17 mouse cellular contexts compared by ENCODE assay signal in genomic region chr1:38446152-38446820, GRCm38 (mm10).
DNase-seq lines count a peak whose midpoint lies in the region; ATAC-seq and TF ChIP-seq lines count a peak whose summit lies in the region.
"Had no signal": no experiment of that assay in that cellular context is flagged by ENCODE, and none has a peak within 500 bp of the region (broad histone marks: within the 10 kb centered on the region; RNA-seq: fewer than 3 reads in every experiment).

No protein-coding gene starts in this region.

- DNase-seq in forebrain, postnatal 0 days: peak; percentile 35
- DNase-seq in forebrain, embryonic 11.5 days (ENCODE audit: low spot score): no peak
- peak; percentile 48 to 66 for DNase-seq in right cerebral cortex, postnatal 10 days (ENCODE audit: low spot score in 2 of 2)
- DNase-seq in right cerebral cortex, postnatal 25 days: no peak
- no peak for DNase-seq in MN1 (ENCODE audit: low spot score)
- no peak for DNase-seq in urinary bladder, postnatal 36 days (ENCODE audit: low spot score in 2 of 2)
- DNase-seq: adrenal gland, postnatal 10 days; cerebellum, postnatal 10 days; gastrocnemius, adult 2 months; kidney, postnatal 10 days; lung, postnatal 4 days; thymus, adult 18-20 months had no signal

- no peaks in the 10 kb centered on the region for H3K9me3 ChIP-seq in forebrain, postnatal 0 days (ENCODE audit: low read length)
- no peaks in the 10 kb centered on the region for H3K9me3 ChIP-seq in forebrain, embryonic 11.5 days (ENCODE audit: control insufficient read depth, low read length)
- no peaks in the 10 kb centered on the region for H3K9me3 ChIP-seq in hindbrain, embryonic 13.5 days
- no peaks in the 10 kb centered on the region for H3K9me3 ChIP-seq in liver, embryonic 15.5 days (replicated peaks)
- H3K9me3 ChIP-seq: midbrain, embryonic 12.5 days had no signal

- H3K4me3 ChIP-seq in forebrain, postnatal 0 days (ENCODE audit: low read depth, low read length): no peak overlapping the region
- no peak overlapping the region for H3K4me3 ChIP-seq in forebrain, embryonic 11.5 days (ENCODE audit: low read depth, low read length)
- H3K4me3 ChIP-seq in hindbrain, embryonic 13.5 days: no peak overlapping the region
- no peak overlapping the region for H3K4me3 ChIP-seq in liver, embryonic 15.5 days (replicated peaks)
- H3K4me3 ChIP-seq: erythroblast, embryonic 14.5 days; gastrocnemius, adult 2 months; midbrain, embryonic 12.5 days had no signal

- WGBS in forebrain, postnatal 0 days: 56% methylated on average over 12 of the region's 12 CpGs
- 87% methylated on average over 12 of the region's 12 CpGs for WGBS in forebrain, embryonic 11.5 days
- WGBS in hindbrain, embryonic 13.5 days: 55% methylated on average over 12 of the region's 12 CpGs
- 59% methylated on average over 12 of the region's 12 CpGs for WGBS in liver, embryonic 15.5 days (ENCODE audit: insufficient replicate concordance)

- no peak for TF ChIP-seq CTCF in forebrain, postnatal 0 days (IDR thresholded peaks at IDR 0.05; ENCODE audit: low read depth)

- no peaks in the 10 kb centered on the region for H3K36me3 ChIP-seq in forebrain, postnatal 0 days (ENCODE audit: insufficient read depth)
- no peaks in the 10 kb centered on the region for H3K36me3 ChIP-seq in forebrain, embryonic 11.5 days (ENCODE audit: control insufficient read depth, insufficient read depth, low read length)
- no peaks in the 10 kb centered on the region for H3K36me3 ChIP-seq in hindbrain, embryonic 13.5 days
- H3K36me3 ChIP-seq in liver, embryonic 15.5 days (replicated peaks): no peaks in the 10 kb centered on the region
- H3K36me3 ChIP-seq: midbrain, embryonic 12.5 days had no signal

- no peaks in the 10 kb centered on the region for H3K27me3 ChIP-seq in forebrain, postnatal 0 days (ENCODE audit: insufficient read depth, low read length)
- no peaks in the 10 kb centered on the region for H3K27me3 ChIP-seq in forebrain, embryonic 11.5 days (ENCODE audit: control insufficient read depth, insufficient read depth, low read length)
- H3K27me3 ChIP-seq in hindbrain, embryonic 13.5 days: no peaks in the 10 kb centered on the region
- no peaks in the 10 kb centered on the region for H3K27me3 ChIP-seq in liver, embryonic 15.5 days
- H3K27me3 ChIP-seq: midbrain, embryonic 12.5 days had no signal

- ATAC-seq in forebrain, postnatal 0 days: peak; percentile 28
- ATAC-seq in forebrain, embryonic 11.5 days (replicated peaks; ENCODE audit: low FRiP score): no peak
- ATAC-seq in hindbrain, embryonic 13.5 days (ENCODE audit: low FRiP score): no peak
- ATAC-seq in liver, embryonic 15.5 days (ENCODE audit: insufficient read depth): peak; percentile 47
- ATAC-seq: intestine, postnatal 0 days had no signal

- H3K4me2 ChIP-seq in forebrain, postnatal 0 days (ENCODE audit: low read depth): no peak overlapping the region
- H3K4me2 ChIP-seq in forebrain, embryonic 11.5 days (ENCODE audit: low read depth, low read length, severe bottlenecking): no peak overlapping the region
- H3K4me2 ChIP-seq in hindbrain, embryonic 13.5 days: no peak overlapping the region
- peak overlapping the region; percentile 8; the same call in 1 of the 2 replicates for H3K4me2 ChIP-seq in liver, embryonic 15.5 days
- H3K4me2 ChIP-seq: midbrain, embryonic 12.5 days had no signal

- H3K9ac ChIP-seq in forebrain, postnatal 0 days: no peak overlapping the region
- H3K9ac ChIP-seq in forebrain, embryonic 11.5 days (ENCODE audit: low read length): no peak overlapping the region
- no peak overlapping the region for H3K9ac ChIP-seq in hindbrain, embryonic 13.5 days
- no peak overlapping the region for H3K9ac ChIP-seq in liver, embryonic 15.5 days
- H3K9ac ChIP-seq: midbrain, embryonic 12.5 days had no signal

- H3K4me1 ChIP-seq in forebrain, postnatal 0 days (ENCODE audit: insufficient read depth): peaks cover 14% of the 10 kb centered on the region
- H3K4me1 ChIP-seq in forebrain, embryonic 11.5 days (replicated peaks; ENCODE audit: control insufficient read depth, insufficient read depth, low read length): peaks cover 13% of the 10 kb centered on the region; the same call in 1 of the 2 replicates
- peaks cover 81% of the 10 kb centered on the region for H3K4me1 ChIP-seq in hindbrain, embryonic 13.5 days (replicated peaks)
- H3K4me1 ChIP-seq in liver, embryonic 15.5 days (replicated peaks): peaks cover 77% of the 10 kb centered on the region

- H3K27ac ChIP-seq in forebrain, postnatal 0 days (ENCODE audit: low read depth, low read length): peak overlapping the region; percentile 35; the same call in 1 of the 2 replicates
- no peak overlapping the region for H3K27ac ChIP-seq in forebrain, embryonic 11.5 days (ENCODE audit: low read depth, low read length)
- peak overlapping the region; percentile 56 for H3K27ac ChIP-seq in hindbrain, embryonic 13.5 days
- H3K27ac ChIP-seq in liver, embryonic 15.5 days (replicated peaks): peak overlapping the region; percentile 91
- H3K27ac ChIP-seq: gastrocnemius, adult 2 months; midbrain, embryonic 12.5 days had no signal

Comparison
In these comparisons a context has a peak if more than half of its experiments do, and no peak if none do; other contexts are left out.
1. ATAC-seq: peak in forebrain, postnatal 0 days (single experiment) and liver, embryonic 15.5 days (single experiment); none in forebrain, embryonic 11.5 days (single experiment) and hindbrain, embryonic 13.5 days (single experiment).
2. DNase-seq: peak in forebrain, postnatal 0 days (single experiment) and right cerebral cortex, postnatal 10 days (2 of 2); none in forebrain, embryonic 11.5 days (single experiment), right cerebral cortex, postnatal 25 days (single experiment), MN1 (single experiment) and urinary bladder, postnatal 36 days (0 of 2).